Mouse (Mus musculus) olfactory bulb, adult 2 months (tissue): Measurements from ENCODE around the gene Rpap1.

Source experiments
- CTCF ChIP-seq: fragments of 200-500 bp; IDR thresholded peaks from 2 replicates; pipeline ENCODE4 v1.5.1; 2012; ENCODE audit warnings: low read depth, mild to moderate bottlenecking, low read length, moderate library complexity; ENCODE audit not compliant: insufficient read depth
- POLR2A ChIP-seq: fragments of 200-500 bp; IDR thresholded peaks from 2 replicates; pipeline ENCODE4 v1.6.1; 2012; ENCODE audit warnings: mild to moderate bottlenecking, low read depth, low read length, moderate library complexity; ENCODE audit not compliant: insufficient read depth

DNA sequence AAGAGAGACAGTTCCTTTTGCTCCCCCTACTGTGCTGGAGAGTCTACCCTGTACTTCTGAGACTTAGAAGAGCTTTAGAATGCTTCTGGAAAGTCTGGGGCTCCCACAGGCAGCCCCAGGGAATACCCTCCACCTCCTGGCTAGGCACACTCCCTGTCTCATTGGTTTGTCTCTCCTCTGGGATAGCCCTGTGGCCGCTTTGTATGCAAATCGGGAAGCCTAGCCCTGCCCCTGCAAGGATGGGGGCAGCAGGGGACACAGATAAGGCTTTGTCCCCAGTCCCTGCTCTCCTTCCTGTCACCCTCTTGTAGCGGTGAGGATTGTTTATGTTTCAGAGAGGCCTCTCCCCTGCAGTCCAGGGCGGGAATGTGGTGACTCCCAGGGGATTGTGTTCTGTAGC, 21.5 kb upstream of the Rpap1 start:
- TF ChIP-seq POLR2A, result no peak
- TF ChIP-seq CTCF, result no peak
